Mouse (Mus musculus) ES-Bruce4 (cell line): ENCODE data around the gene Lrch1. TPM values are rescaled to one million over a fixed set of nuclear protein-coding genes. Genes with fewer than 3 reads are reported as not detected.

Experiments
- H3K27ac ChIP-seq: 2 replicates; pipeline ENCODE4 v1.5.1; 2012; ENCODE audit warnings: low read length, inconsistent platforms; ENCODE audit not compliant: insufficient read depth
- H3K27me3 ChIP-seq: 2 replicates; pipeline ENCODE4 v1.6.1; 2012; ENCODE audit warnings: mild to moderate bottlenecking, low read length, inconsistent platforms; ENCODE audit not compliant: control insufficient read depth, poor library complexity, insufficient read depth, severe bottlenecking
- H3K36me3 ChIP-seq: 2 replicates; pipeline ENCODE4 v1.6.1; 2012; ENCODE audit warnings: inconsistent platforms, mild to moderate bottlenecking, low read length, moderate library complexity; ENCODE audit not compliant: control insufficient read depth, poor library complexity, insufficient read depth, severe bottlenecking
- H3K4me1 ChIP-seq: one replicate; pipeline ENCODE4 v1.8.1; 2011; ENCODE audit warnings: low read length; ENCODE audit not compliant: control insufficient read depth, insufficient read depth
- H3K4me3 ChIP-seq: 2 replicates; pipeline ENCODE4 v1.5.1; 2011; ENCODE audit warnings: low read depth, mild to moderate bottlenecking, low read length
- H3K9ac ChIP-seq: 2 replicates; pipeline ENCODE4 v1.6.1; 2012; ENCODE audit warnings: low read depth, mild to moderate bottlenecking, inconsistent platforms; ENCODE audit not compliant: poor library complexity, severe bottlenecking
- H3K9me3 ChIP-seq: replicated peaks from 2 replicates; pipeline ENCODE4 v1.6.1; 2012; ENCODE audit warnings: mild to moderate bottlenecking, low read length, inconsistent platforms; ENCODE audit not compliant: control insufficient read depth, poor library complexity, insufficient read depth, severe bottlenecking
- CTCF ChIP-seq: IDR thresholded peaks from one replicate; pipeline ENCODE4 v1.8.1; 2011; ENCODE audit warnings: low read depth, low read length
- EP300 ChIP-seq: IDR thresholded peaks from 2 replicates; pipeline ENCODE4 v1.6.1; 2011; ENCODE audit warnings: low read depth, low read length; ENCODE audit not compliant: insufficient read depth
- POLR2A ChIP-seq: IDR thresholded peaks from one replicate; pipeline ENCODE4 v1.8.1; 2011; ENCODE audit warnings: low read length; ENCODE audit not compliant: insufficient read depth
- polyA plus RNA-seq: library from polyadenylated mRNA; stranded (reverse); fragments of >200 nt; gene quantifications from 2 replicates; pipeline ENCODE4 v1.2.4, GENCODE M21; 2011; ENCODE audit warnings: low read depth; ENCODE audit not compliant: missing spikeins, insufficient read depth, insufficient read length

Lrch1 gene
- polyA plus RNA-seq, 1 experiment, result 17.0 TPM

- Histone ChIP-seq H3K4me1 (no peaks in the 10 kb centered on the region), H3K27me3 (no peaks in the 10 kb centered on the region), H3K4me3 (no peak overlapping the region), H3K9me3 (peaks cover 16% of the 10 kb centered on the region), H3K36me3 (no peaks in the 10 kb centered on the region), H3K9ac (no peak overlapping the region), H3K27ac (no peak overlapping the region)
- TF ChIP-seq POLR2A, result no peak
- no peak for TF ChIP-seq EP300
- no peak for TF ChIP-seq CTCF
These were observed 149.4 kb downstream of the Lrch1 start for GRCm38 (mm10) chr14:74798063-74798890.

GRCm38 (mm10) chr14:74797386-74798062 is 150.2 kb downstream of the Lrch1 start:
- no peaks in the 10 kb centered on the region for H3K4me1 ChIP-seq
- TF ChIP-seq EP300 (no peak), CTCF (peak; percentile 21)
- H3K9me3 ChIP-seq, result peaks cover 16% of the 10 kb centered on the region
- no peak overlapping the region for H3K4me3 ChIP-seq
- H3K27me3 ChIP-seq, result no peaks in the 10 kb centered on the region
- no peak overlapping the region for H3K27ac ChIP-seq
- no peaks in the 10 kb centered on the region for H3K36me3 ChIP-seq
- no peak overlapping the region for H3K9ac ChIP-seq

- no peaks in the 10 kb centered on the region for H3K36me3 ChIP-seq
- no peaks in the 10 kb centered on the region for H3K27me3 ChIP-seq
- no peak overlapping the region for H3K4me3 ChIP-seq
- no peak overlapping the region for H3K27ac ChIP-seq
- TF ChIP-seq CTCF (no peak), EP300 (no peak), POLR2A (no peak)
- no peaks in the 10 kb centered on the region for H3K9me3 ChIP-seq
- no peak overlapping the region for H3K9ac ChIP-seq
- H3K4me1 ChIP-seq, result no peaks in the 10 kb centered on the region
These were observed 152.7 kb downstream of the Lrch1 start for GRCm38 (mm10) chr14:74794931-74795330.

GRCm38 (mm10) chr14:74792793-74793192 is 154.9 kb downstream of the Lrch1 start:
- TF ChIP-seq EP300, result no peak
- no peak for TF ChIP-seq POLR2A
- TF ChIP-seq CTCF, result no peak
- H3K27me3 ChIP-seq, result no peaks in the 10 kb centered on the region
- H3K9ac ChIP-seq, result no peak overlapping the region
- no peaks in the 10 kb centered on the region for H3K4me1 ChIP-seq
- H3K27ac ChIP-seq, result no peak overlapping the region
- H3K36me3 ChIP-seq, result no peaks in the 10 kb centered on the region
- no peak overlapping the region for H3K4me3 ChIP-seq
- no peaks in the 10 kb centered on the region for H3K9me3 ChIP-seq

- Histone ChIP-seq H3K27me3 (no peaks in the 10 kb centered on the region), H3K36me3 (no peaks in the 10 kb centered on the region), H3K9ac (no peak overlapping the region), H3K9me3 (no peaks in the 10 kb centered on the region), H3K27ac (no peak overlapping the region), H3K4me1 (no peaks in the 10 kb centered on the region), H3K4me3 (no peak overlapping the region)
- TF ChIP-seq EP300, result no peak
- no peak for TF ChIP-seq CTCF
These were observed 157.1 kb downstream of the Lrch1 start for GRCm38 (mm10) chr14:74790535-74790934.

- H3K36me3 ChIP-seq, result no peaks in the 10 kb centered on the region
- no peaks in the 10 kb centered on the region for H3K9me3 ChIP-seq
- H3K4me3 ChIP-seq, result no peak overlapping the region
- TF ChIP-seq CTCF (peak; percentile 19), POLR2A (no peak), EP300 (no peak)
- H3K4me1 ChIP-seq, result no peaks in the 10 kb centered on the region
- H3K27me3 ChIP-seq, result no peaks in the 10 kb centered on the region
- no peak overlapping the region for H3K9ac ChIP-seq
- H3K27ac ChIP-seq, result no peak overlapping the region
These were observed 158.9 kb downstream of the Lrch1 start for GRCm38 (mm10) chr14:74788766-74789165.
